Mouse (Mus musculus) heart, adult 2 months (tissue): ENCODE measurements around the gene Mum1. TPM values are rescaled to one million over a fixed set of nuclear protein-coding genes. Genes with fewer than 3 reads are reported as not detected.
"Not testable (repeated sequence)": the region's sequence is repeated elsewhere in the genome, so short reads cannot be mapped to it uniquely, and the experiment has no call there.

Experiments
- DNase-seq, 2 experiments: peaks; one replicate each; pipeline ENCODE4 v3.0.0; 2021
- H3K27ac ChIP-seq: fragments of 200-600 bp; 2 replicates; pipeline ENCODE4 v1.8.1; 2022
- H3K27me3 ChIP-seq: fragments of 200-500 bp; 2 replicates; pipeline ENCODE4 v1.6.1; 2012; ENCODE audit warnings: mild to moderate bottlenecking, low read length, inconsistent platforms, mixed read lengths; ENCODE audit not compliant: control insufficient read depth, insufficient read depth
- H3K36me3 ChIP-seq: fragments of 200-500 bp; 2 replicates; pipeline ENCODE4 v1.6.1; 2012; ENCODE audit warnings: low read length, inconsistent platforms; ENCODE audit not compliant: control insufficient read depth, insufficient read depth
- H3K4me1 ChIP-seq: fragments of 200-500 bp; 2 replicates; pipeline ENCODE4 v1.6.1; 2011; ENCODE audit warnings: low read length; ENCODE audit not compliant: control insufficient read depth, insufficient read depth
- H3K4me3 ChIP-seq: fragments of 200-600 bp; 2 replicates; pipeline ENCODE4 v1.8.1; 2022
- H3K79me2 ChIP-seq: fragments of 200-500 bp; replicated peaks from 2 replicates; pipeline ENCODE4 v1.6.1; 2012; ENCODE audit warnings: mild to moderate bottlenecking, inconsistent platforms, low read length, moderate library complexity, mixed read lengths; ENCODE audit not compliant: control insufficient read depth, insufficient read depth
- H3K9ac ChIP-seq: fragments of 200-500 bp; 2 replicates; pipeline ENCODE4 v1.6.1; 2012; ENCODE audit warnings: low read depth, mild to moderate bottlenecking, control low read depth, inconsistent platforms, low read length, mixed read lengths
- CTCF ChIP-seq: fragments of 200-600 bp; IDR thresholded peaks from 2 replicates; pipeline ENCODE4 v1.8.1; 2022; ENCODE audit warnings: antibody characterized with exemption, mild to moderate bottlenecking, moderate library complexity
- EP300 ChIP-seq: fragments of 200-500 bp; IDR thresholded peaks from 2 replicates; pipeline ENCODE4 v1.6.1; 2011; ENCODE audit warnings: low read depth, low read length, control low read depth; ENCODE audit not compliant: insufficient read depth
- POLR2A ChIP-seq: fragments of 200-500 bp; IDR thresholded peaks from 2 replicates; pipeline ENCODE4 v1.6.1; 2011; ENCODE audit warnings: mild to moderate bottlenecking, low read depth, low read length, control low read depth; ENCODE audit not compliant: insufficient read depth
- WGBS: fragments of 180-500 bp; shearing (Covaris S2); methylation state at CpG from one replicate; pipeline ENCODE4 v1.1.7; 2018; 5-methylcytosine and 5-hydroxymethylcytosine counted together
- intact Hi-C: fragments of 180-260 bp; cut with DNase I; formaldehyde crosslinking; loops from one replicate; pipeline ENCODE4 v1.15.1; 2025
- polyA plus RNA-seq: library from polyadenylated mRNA; depleted of rRNA; stranded (reverse); fragments of >200 nt; gene quantifications from 2 replicates; pipeline ENCODE4 v1.2.3, GENCODE M21; 2012
- total RNA-seq, 2 experiments: library from RNA; stranded (reverse); gene quantifications; 2 replicates each; pipeline ENCODE4 v1.2.3; 2021

Mum1 gene
- total and polyA plus RNA-seq, 3 experiments = 11.1 to 19.4 (median 11.8) TPM

- peak; percentile 52 for TF ChIP-seq CTCF
- no peak for TF ChIP-seq POLR2A
- TF ChIP-seq EP300 = no peak
- H3K27me3 ChIP-seq = no peaks in the 10 kb centered on the region
- WGBS = 31% methylated on average over 5 of the region's 5 CpGs
- H3K79me2 ChIP-seq = no peaks in the 10 kb centered on the region
- DNase-seq = no peak
- H3K4me1 ChIP-seq = peaks cover 4% of the 10 kb centered on the region; the same call in 1 of the 2 replicates
- intact Hi-C loops = loop anchor here (1.0 kb wide), 2 partner anchors 46 to 70 kb away; no protein-coding TSS in a partner anchor
- H3K36me3 ChIP-seq = no peaks in the 10 kb centered on the region
- H3K27ac ChIP-seq = no peak overlapping the region
- no peak overlapping the region for H3K9ac ChIP-seq
- no peak overlapping the region for H3K4me3 ChIP-seq
These were observed 18.7 kb downstream of the Mum1 start for GRCm38 (mm10) chr10:80244791-80245399.

DNA sequence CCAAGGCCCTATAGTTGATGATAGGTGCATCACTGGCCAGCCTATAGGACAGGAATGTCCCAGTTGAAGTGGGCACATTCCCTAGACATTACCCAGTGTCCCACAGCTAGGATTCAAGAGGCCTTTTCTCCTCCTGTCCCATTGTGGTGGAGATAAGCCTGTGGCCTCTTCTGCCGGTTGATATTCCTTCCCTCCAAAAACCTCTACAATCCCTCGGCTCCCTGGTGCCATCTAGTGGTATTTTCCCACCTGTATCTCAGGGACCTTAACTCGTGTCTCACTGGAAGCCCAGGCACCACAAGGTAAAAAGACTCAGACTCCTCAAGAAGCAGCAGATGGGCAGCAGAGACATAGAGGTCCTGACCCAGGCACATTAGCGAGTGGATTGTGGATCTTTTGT is 19.4 kb downstream of the Mum1 start:
- no peak for TF ChIP-seq POLR2A
- TF ChIP-seq EP300 = peak; percentile 79; the same call in 1 of the 2 replicates
- TF ChIP-seq CTCF = no peak; the same call in 1 of the 2 replicates
- H3K36me3 ChIP-seq = no peaks in the 10 kb centered on the region
- peaks cover 8% of the 10 kb centered on the region for H3K4me1 ChIP-seq
- 2% methylated on average over 4 of the region's 4 CpGs for WGBS
- H3K9ac ChIP-seq = no peak overlapping the region
- no peak overlapping the region for H3K27ac ChIP-seq
- intact Hi-C loops = loop anchor here (1.0 kb wide), 2 partner anchors 46 to 70 kb away; no protein-coding TSS in a partner anchor
- DNase-seq = peak; percentile 71 to 76
- peaks cover 4% of the 10 kb centered on the region; the same call in 1 of the 2 replicates for H3K79me2 ChIP-seq
- H3K27me3 ChIP-seq = no peaks in the 10 kb centered on the region
- H3K4me3 ChIP-seq = no peak overlapping the region

GRCm38 (mm10) chr10:80247849-80248248 is 21.6 kb downstream of the Mum1 start:
- Histone ChIP-seq H3K9ac (no peak overlapping the region), H3K4me3 (no peak overlapping the region), H3K4me1 (peaks cover 8% of the 10 kb centered on the region), H3K27me3 (no peaks in the 10 kb centered on the region), H3K27ac (no peak overlapping the region), H3K36me3 (no peaks in the 10 kb centered on the region), H3K79me2 (peaks cover 7% of the 10 kb centered on the region)
- DNase-seq = no peak
- intact Hi-C loops = loop anchor here (2.0 kb wide), 1 partner anchor 21 kb away; the partner anchor contains the start of gene Mum1
- 44% methylated on average over 6 of the region's 6 CpGs for WGBS
- TF ChIP-seq EP300 = no peak
- TF ChIP-seq CTCF = peak; percentile 46

DNA sequence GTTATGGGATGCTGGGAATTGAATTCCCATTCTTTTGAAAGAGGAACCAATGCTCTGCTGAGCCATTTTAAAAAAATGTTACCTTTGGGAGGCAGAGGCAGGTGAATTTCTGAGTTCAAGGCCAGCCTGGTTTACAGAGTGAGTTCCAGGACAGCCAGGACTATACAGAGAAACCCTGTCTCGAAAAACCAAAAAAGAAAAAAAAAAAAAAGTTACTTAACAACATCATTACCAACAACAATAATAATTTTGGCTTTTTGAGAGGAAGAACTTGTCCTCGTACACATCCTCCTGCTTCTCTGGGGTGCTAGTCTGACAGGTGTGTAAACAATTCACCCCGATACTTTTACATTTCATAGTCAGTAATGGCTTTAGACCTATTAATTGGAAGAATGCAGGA is 22.2 kb downstream of the Mum1 start:
- H3K36me3 ChIP-seq, H3K9ac ChIP-seq, H3K79me2 ChIP-seq, H3K4me1 ChIP-seq, DNase-seq, H3K27me3 ChIP-seq: not testable (repeated sequence)
- peak overlapping the region; percentile 36 for H3K4me3 ChIP-seq
- intact Hi-C loops = loop anchor here (2.0 kb wide), 1 partner anchor 22 kb away; the partner anchor contains the start of gene Mum1
- WGBS = 34% methylated on average over 3 of the region's 3 CpGs
- H3K27ac ChIP-seq = peak overlapping the region; percentile 96

DNA sequence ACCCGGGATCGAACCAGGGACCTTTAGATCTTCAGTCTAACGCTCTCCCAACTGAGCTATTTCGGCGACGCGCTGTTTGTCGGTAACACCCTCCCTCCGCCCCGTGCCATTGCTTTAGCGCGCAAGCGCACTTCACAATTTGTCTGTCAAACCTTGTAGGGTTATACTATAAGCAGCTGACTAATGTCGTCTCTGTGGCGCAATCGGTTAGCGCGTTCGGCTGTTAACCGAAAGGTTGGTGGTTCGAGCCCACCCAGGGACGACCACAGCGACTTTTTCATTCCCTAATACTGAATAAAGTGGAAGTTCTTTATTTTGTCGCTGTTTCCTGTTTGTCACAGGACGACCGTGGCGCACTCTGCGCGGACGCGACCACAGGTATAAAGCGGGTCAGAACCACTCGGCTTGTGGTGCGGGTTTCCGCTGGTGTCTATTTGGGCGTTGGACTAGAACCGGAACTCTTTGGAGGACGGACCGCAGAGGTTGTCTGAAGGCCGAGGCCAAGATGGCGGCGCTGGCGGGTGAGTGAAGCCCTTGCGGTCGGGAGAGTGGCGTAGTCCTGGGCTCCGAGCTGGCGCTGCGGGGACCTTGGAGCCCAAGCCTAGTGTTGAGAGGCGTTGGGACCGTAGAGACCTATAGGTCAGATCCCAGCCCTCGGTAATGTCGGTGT is 22.9 kb downstream of the Mum1 start, which contains the start of gene Ndufs7:
TSS of gene Ndufs7 (plus strand) at position 151 of the 670 bp plus-strand sequence.
- Histone ChIP-seq H3K79me2 (peaks cover 8% of the 10 kb centered on the region), H3K27ac (peak within 1 kb of the TSS; percentile 96), H3K4me1 (peaks cover 10% of the 10 kb centered on the region), H3K4me3 (peak within 1 kb of the TSS; percentile 90), H3K36me3 (no peaks in the 10 kb centered on the region; the same call in 1 of the 2 replicates), H3K9ac (peak within 1 kb of the TSS; percentile 96), H3K27me3 (no peaks in the 10 kb centered on the region)
- peak; percentile 94 to 95 for DNase-seq
- under 1% methylated on average over 53 of the region's 53 CpGs for WGBS
- TF ChIP-seq CTCF = no peak
- TF ChIP-seq POLR2A = peak; percentile 96
- peak; percentile 74 for TF ChIP-seq EP300
- intact Hi-C loops = loop anchor here (1.0 to 2.0 kb wide), 2 partner anchors 11 to 22 kb away; partner anchors contain the start of gene Mum1

DNA sequence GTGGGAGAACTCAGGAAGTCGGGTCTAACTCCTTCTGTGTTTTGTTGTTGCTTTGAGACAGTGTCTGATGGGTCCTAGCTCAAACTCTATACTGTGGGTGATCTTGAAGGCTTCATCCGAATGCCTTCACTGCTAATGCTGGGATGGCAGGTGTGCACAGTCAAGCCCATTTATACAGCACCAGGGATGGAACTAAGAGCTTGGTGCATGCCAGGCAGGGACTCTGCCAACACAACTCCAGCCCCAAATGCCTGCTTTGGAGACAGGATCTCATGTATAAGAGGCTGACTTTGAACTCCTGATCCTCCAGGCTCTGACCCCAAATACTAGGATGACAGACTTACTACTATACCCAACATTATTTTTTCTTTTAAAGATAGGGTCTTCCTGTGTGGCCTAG is 23.8 kb downstream of the Mum1 start:
- H3K36me3 ChIP-seq = no peaks in the 10 kb centered on the region; the same call in 1 of the 2 replicates
- H3K9ac ChIP-seq = peak overlapping the region; percentile 96
- peaks cover 9% of the 10 kb centered on the region for H3K79me2 ChIP-seq
- intact Hi-C loops = no loop called here
- peak overlapping the region; percentile 96 for H3K27ac ChIP-seq
- no peak for DNase-seq
- 26% methylated on average over 2 of the region's 2 CpGs for WGBS
- TF ChIP-seq EP300 = no peak
- no peak for TF ChIP-seq POLR2A
- no peak for TF ChIP-seq CTCF
- H3K27me3 ChIP-seq = no peaks in the 10 kb centered on the region
- peak overlapping the region; percentile 90 for H3K4me3 ChIP-seq
- peaks cover 10% of the 10 kb centered on the region for H3K4me1 ChIP-seq
